Mouse (Mus musculus) CD4-positive, CD25-positive, alpha-beta regulatory T cell, adult 4 months (primary cell): Measurements from ENCODE around the gene Fut11. TPM values are rescaled to one million over a fixed set of nuclear protein-coding genes. Genes with fewer than 3 reads are reported as not detected.

Source experiments
- polyA plus RNA-seq, 2 experiments: library from polyadenylated mRNA; unstranded; fragments of 100-300 nt; shearing (Covaris generic); gene quantifications; one replicate each; pipeline ENCODE4 v1.2.1; 2017

Gene Fut11
- polyA plus RNA-seq, 2 experiments from 2014 or later, result 5.6 to 7.7 TPM

Other genes starting within 250 kb of the Fut11 start
- not detected for gene Cfap70, start 242.7 kb upstream of the Fut11 start, polyA plus RNA-seq
- 10 to 100 TPM; 60.1 to 71.0 TPM for gene Anxa7, start 214.8 kb upstream of the Fut11 start, polyA plus RNA-seq
- gene Mss51, start 198.1 kb upstream of the Fut11 start, polyA plus RNA-seq, result 1 to 10 TPM; 1.5 to 3.5 TPM
- 10 to 100 TPM; 27.1 to 39.6 TPM for gene Ppp3cb, start 148.4 kb upstream of the Fut11 start, polyA plus RNA-seq
- gene Usp54, start 53.9 kb upstream of the Fut11 start, polyA plus RNA-seq, result 1 to 10 TPM; 2.1 to 2.9 TPM
- not detected for gene Myoz1, start 38.4 kb upstream of the Fut11 start, polyA plus RNA-seq
- gene Synpo2l, start 26.6 kb upstream of the Fut11 start, polyA plus RNA-seq, result not detected
- gene Sec24c, start 20.7 kb upstream of the Fut11 start, polyA plus RNA-seq, result 100 to 1,000 TPM; 120 to 181 TPM
- gene Chchd1, start 8.0 kb downstream of the Fut11 start, polyA plus RNA-seq, result 100 to 1,000 TPM; 120 to 143 TPM
- 10 to 100 TPM; 21.6 to 22.3 TPM for gene Zswim8, start 12.6 kb downstream of the Fut11 start, polyA plus RNA-seq
- gene Ndst2, start 39.6 kb downstream of the Fut11 start, polyA plus RNA-seq, result 10 to 100 TPM; 12.9 to 13.7 TPM
- 10 to 100 TPM; 32.6 to 37.8 TPM for gene Camk2g, start 99.1 kb downstream of the Fut11 start, polyA plus RNA-seq
- gene Plau, start 141.7 kb downstream of the Fut11 start, polyA plus RNA-seq, result not detected
- 1 to 10 TPM; 1.4 to 2.6 TPM for gene Vcl, start 234.4 kb downstream of the Fut11 start, polyA plus RNA-seq